Mouse (Mus musculus) kidney, embryonic 14.5 days (tissue): ENCODE measurements around the gene Fam110a. TPM values are rescaled to one million over a fixed set of nuclear protein-coding genes. Genes with fewer than 3 reads are reported as not detected.

ENCODE experiments used
- ATAC-seq: fragments of 200-750 bp; cut with Nextera tagmentation; 2 replicates; pipeline ENCODE4 v1.8.0; 2017; ENCODE audit warnings: moderate number of reproducible peaks, mild to moderate bottlenecking, moderate TSS enrichment, moderate library complexity; ENCODE audit not compliant: low FRiP score, low TSS enrichment
- H3K27ac ChIP-seq: fragments of 300-500 bp; sonication (generic); 2 replicates; pipeline ENCODE4 v1.5.1; 2014; ENCODE audit warnings: low read depth, mild to moderate bottlenecking, low read length, moderate library complexity, mixed read lengths
- H3K27me3 ChIP-seq: fragments of 300-500 bp; sonication (generic); 2 replicates; pipeline ENCODE4 v1.6.1; 2014; ENCODE audit warnings: mild to moderate bottlenecking, low read length; ENCODE audit not compliant: control insufficient read depth, insufficient read depth
- H3K36me3 ChIP-seq: fragments of 300-500 bp; sonication (generic); 2 replicates; pipeline ENCODE4 v1.6.1; 2014; ENCODE audit warnings: low read length, mixed read lengths; ENCODE audit not compliant: control insufficient read depth, insufficient read depth
- H3K4me1 ChIP-seq: fragments of 300-500 bp; sonication (generic); 2 replicates; pipeline ENCODE4 v1.6.1; 2014; ENCODE audit warnings: low read length, mixed read lengths; ENCODE audit not compliant: control insufficient read depth, insufficient read depth
- H3K4me2 ChIP-seq: fragments of 300-500 bp; sonication (generic); replicated peaks from 2 replicates; pipeline ENCODE4 v1.6.1; 2014; ENCODE audit warnings: low read depth, mild to moderate bottlenecking, low read length
- H3K4me3 ChIP-seq: fragments of 300-500 bp; sonication (generic); 2 replicates; pipeline ENCODE4 v1.5.1; 2014; ENCODE audit warnings: mild to moderate bottlenecking, low read length
- H3K9ac ChIP-seq: fragments of 300-500 bp; sonication (generic); 2 replicates; pipeline ENCODE4 v1.6.1; 2014; ENCODE audit warnings: low read depth, mild to moderate bottlenecking, low read length, moderate library complexity
- H3K9me3 ChIP-seq: fragments of 300-500 bp; sonication (generic); 2 replicates; pipeline ENCODE4 v1.6.1; 2016; ENCODE audit warnings: low read length; ENCODE audit not compliant: control insufficient read depth
- WGBS: fragments of 180-500 bp; shearing (Covaris S2); extraction: QIAGEN DNeasy Blood & Tissue Kit; methylation state at CpG from one replicate; pipeline ENCODE4 v1.1.7; 2014; 5-methylcytosine and 5-hydroxymethylcytosine counted together
- polyA plus RNA-seq: library from polyadenylated mRNA; unstranded; fragments of >200 nt; fragmentation: Nextera tagmentation; extraction: Ambion mirVana; gene quantifications from 2 replicates; pipeline ENCODE4 v1.2.1, GENCODE M21; 2014

The Fam110a gene
- polyA plus RNA-seq, 1 experiment from 2014 or later: 29.9 TPM

DNA sequence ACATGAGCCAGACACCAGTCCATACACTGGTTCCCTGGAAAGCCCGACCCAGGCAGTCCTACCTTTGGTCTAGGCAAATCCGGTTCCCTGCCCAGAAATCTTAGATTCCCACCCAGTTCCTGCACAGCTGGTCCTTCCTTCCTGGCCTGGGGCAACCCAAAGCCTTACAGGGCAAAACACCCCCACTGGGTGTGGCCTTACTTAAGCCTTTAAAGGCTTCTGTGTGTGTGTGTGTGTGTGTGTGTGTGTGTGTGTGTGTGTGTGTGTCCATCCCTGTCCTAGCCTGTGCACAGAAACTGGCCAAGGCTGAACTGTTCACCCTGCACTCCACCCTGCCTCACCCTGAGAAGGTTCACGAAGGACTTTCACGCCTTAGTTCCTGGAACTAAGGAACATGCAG is 32.2 kb upstream of the Fam110a start:
- Histone ChIP-seq H3K4me3 (no peak overlapping the region), H3K9me3 (no peaks in the 10 kb centered on the region), H3K27ac (no peak overlapping the region), H3K9ac (no peak overlapping the region), H3K4me1 (peaks cover 3% of the 10 kb centered on the region; the same call in 1 of the 2 replicates), H3K36me3 (no peaks in the 10 kb centered on the region), H3K27me3 (no peaks in the 10 kb centered on the region), H3K4me2 (no peak overlapping the region)
- 69% methylated on average over 4 of the region's 4 CpGs for WGBS
- ATAC-seq: peak; percentile 32; the same call in 1 of the 2 replicates

DNA sequence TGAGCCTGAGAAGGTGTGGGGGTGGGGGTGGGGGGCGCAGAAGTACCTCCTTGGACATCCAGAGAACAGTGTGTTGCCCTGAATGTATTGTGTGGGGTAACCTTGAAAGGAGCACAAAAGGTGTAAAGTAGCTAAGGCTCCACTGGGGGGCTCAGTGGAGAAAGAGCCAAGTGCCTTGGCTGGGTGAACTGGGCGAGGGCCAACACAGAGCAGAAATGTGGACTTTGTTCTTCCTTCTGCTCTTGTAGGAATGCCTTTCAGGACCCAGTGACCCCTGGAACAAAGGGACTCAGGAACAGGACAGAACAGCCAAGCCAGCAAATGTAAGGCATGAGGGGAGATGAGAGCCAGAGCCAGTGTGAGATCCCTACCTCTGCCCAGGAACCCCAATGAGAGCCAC is 31.7 kb upstream of the Fam110a start:
- 45% methylated on average over 2 of the region's 2 CpGs for WGBS
- H3K9me3 ChIP-seq: no peaks in the 10 kb centered on the region
- H3K27me3 ChIP-seq: no peaks in the 10 kb centered on the region
- H3K9ac ChIP-seq: no peak overlapping the region
- no peak overlapping the region for H3K4me2 ChIP-seq
- ATAC-seq: peak; percentile 56; the same call in 1 of the 2 replicates
- H3K27ac ChIP-seq: no peak overlapping the region
- peaks cover 3% of the 10 kb centered on the region; the same call in 1 of the 2 replicates for H3K4me1 ChIP-seq
- no peak overlapping the region for H3K4me3 ChIP-seq
- no peaks in the 10 kb centered on the region for H3K36me3 ChIP-seq

DNA sequence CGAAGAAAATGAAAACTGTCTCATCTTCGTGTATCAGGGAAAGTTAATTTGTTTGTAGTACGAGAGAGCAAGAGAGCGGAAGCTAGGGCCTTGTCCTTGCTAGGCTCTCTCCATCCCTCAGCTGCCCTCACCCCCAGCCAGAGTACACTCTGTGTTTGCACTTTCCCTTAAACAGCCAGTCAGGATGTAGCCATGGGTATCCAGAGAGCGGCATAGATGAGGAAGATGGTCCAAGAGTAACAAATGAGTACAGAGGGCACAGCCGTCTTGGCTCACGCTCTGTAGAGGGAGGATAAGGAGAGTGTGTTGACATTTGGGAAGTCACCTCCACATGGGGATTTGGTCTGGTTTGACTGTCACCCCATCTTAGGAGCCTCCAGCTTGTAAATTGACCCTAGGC is 30.6 kb upstream of the Fam110a start:
- no peak for ATAC-seq
- no peaks in the 10 kb centered on the region for H3K27me3 ChIP-seq

DNA sequence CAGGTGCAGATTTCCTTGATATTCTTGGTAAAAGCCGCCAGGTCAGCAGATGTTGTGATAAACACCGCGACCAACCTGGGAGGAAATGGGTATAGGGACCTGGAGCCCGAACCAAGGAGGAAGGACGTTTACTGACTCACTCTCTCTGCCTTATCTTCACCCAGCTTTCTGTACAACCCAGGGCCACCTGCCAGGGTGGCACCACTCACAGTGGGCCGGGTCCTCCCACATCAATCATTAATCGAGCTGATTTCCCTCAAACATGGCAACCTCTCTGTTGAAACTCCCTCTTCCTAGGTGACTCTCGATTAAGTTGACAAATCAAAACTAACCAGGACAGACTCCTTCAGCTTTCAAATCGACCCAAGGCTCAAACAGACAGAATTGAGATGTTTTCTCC is 30.2 kb upstream of the Fam110a start:
- no peak overlapping the region for H3K4me2 ChIP-seq
- H3K9me3 ChIP-seq: no peaks in the 10 kb centered on the region
- no peaks in the 10 kb centered on the region; the same call in 1 of the 2 replicates for H3K4me1 ChIP-seq
- H3K27ac ChIP-seq: no peak overlapping the region
- no peak for ATAC-seq
- H3K9ac ChIP-seq: no peak overlapping the region
- 73% methylated on average over 9 of the region's 9 CpGs for WGBS
- no peak overlapping the region for H3K4me3 ChIP-seq
- H3K36me3 ChIP-seq: no peaks in the 10 kb centered on the region
- H3K27me3 ChIP-seq: no peaks in the 10 kb centered on the region

More for the DNA sequence above, 30.6 kb upstream of the Fam110a start:
- Histone ChIP-seq H3K4me2 (no peak overlapping the region), H3K4me3 (no peak overlapping the region), H3K27ac (no peak overlapping the region), H3K4me1 (peaks cover 3% of the 10 kb centered on the region; the same call in 1 of the 2 replicates), H3K9me3 (no peaks in the 10 kb centered on the region), H3K36me3 (no peaks in the 10 kb centered on the region), H3K9ac (no peak overlapping the region)
- 88% methylated on average over 7 of the region's 7 CpGs for WGBS

DNA sequence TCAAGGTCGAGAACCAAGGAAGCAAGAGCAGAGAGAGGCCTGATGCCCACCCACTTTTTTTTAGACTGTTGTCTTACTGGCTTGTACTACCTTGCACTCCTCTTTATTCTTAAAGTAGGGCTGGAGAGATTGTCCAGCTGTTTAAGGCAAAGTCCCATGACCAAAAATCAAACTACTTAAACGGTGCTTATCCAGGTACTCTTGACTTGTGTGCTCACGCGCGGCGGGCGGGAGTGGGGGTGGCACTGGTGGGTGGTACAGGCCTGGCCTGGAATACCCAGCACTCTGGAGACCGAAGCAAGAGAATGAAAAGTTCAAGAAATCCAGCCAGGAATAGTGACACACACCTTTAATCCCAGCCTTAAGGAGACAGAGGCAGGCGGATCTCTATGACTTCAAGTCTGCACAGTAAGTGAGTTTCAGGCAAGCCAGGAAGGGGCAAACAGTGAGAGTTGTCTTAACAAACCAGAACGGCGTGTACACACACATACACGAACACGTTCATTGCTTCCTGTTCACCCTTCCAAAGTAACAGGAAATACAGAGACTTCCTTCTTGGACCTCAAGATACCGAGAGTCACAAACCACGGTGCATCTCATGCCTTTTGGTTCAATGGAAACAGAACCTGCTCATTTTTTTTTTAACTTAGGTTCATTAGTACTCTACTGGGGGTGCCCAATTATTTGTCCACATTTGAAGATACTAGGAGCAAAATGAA is 29.2 kb upstream of the Fam110a start:
- Histone ChIP-seq H3K27ac (no peak overlapping the region), H3K4me1 (no peaks in the 10 kb centered on the region), H3K36me3 (no peaks in the 10 kb centered on the region), H3K4me3 (no peak overlapping the region), H3K9ac (no peak overlapping the region), H3K27me3 (no peaks in the 10 kb centered on the region), H3K9me3 (no peaks in the 10 kb centered on the region), H3K4me2 (no peak overlapping the region)
- 82% methylated on average over 15 of the region's 15 CpGs for WGBS
- ATAC-seq: no peak

DNA sequence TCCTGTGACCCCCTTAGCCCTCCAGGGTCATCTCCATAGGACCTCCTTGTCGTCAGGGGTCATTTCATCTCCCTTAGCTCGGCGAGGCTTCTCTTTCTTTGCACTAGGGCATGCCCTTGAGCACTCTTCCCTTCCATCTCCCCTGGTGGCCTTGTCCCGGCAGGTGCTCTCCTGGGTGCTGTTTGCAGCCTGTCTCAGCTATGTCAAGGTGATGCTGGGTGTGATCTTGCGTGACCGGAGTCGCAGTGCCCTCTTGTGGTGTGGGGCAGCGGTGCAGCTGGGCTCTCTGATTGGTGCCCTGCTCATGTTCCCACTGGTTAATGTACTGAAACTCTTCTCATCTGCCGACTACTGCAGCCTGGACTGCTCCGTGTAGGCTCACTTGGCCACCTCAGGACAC is 27.8 kb upstream of the Fam110a start:
- ATAC-seq: no peak
- 42% methylated on average over 10 of the region's 10 CpGs for whole genome bisulfite sequencing
- H3K4me2 ChIP-seq: no peak overlapping the region
- H3K4me1 ChIP-seq: no peaks in the 10 kb centered on the region
- no peaks in the 10 kb centered on the region for H3K36me3 ChIP-seq
- H3K27ac ChIP-seq: no peak overlapping the region
- H3K9ac ChIP-seq: no peak overlapping the region
- H3K4me3 ChIP-seq: no peak overlapping the region
- no peaks in the 10 kb centered on the region for H3K9me3 ChIP-seq
- H3K27me3 ChIP-seq: no peaks in the 10 kb centered on the region; the same call in 1 of the 2 replicates

DNA sequence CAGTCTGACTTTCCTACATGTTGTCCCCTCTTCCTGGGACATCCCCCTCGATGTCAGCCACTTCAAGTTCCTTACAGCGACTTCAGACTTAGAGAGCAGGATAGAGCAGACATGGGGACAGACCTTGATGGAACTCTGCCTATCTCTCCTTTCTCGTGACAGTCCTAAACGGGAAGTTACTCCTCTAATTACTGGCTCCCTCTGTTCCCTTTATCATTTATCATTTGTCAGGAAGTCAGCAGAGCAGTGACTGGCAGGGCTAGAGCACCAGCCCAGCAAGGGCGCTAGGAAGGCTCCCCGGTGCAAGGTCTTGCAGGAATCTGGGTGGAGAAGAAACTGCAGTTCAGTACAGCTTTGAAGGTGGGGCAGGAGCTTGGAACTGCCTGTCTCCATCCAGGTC is 22.5 kb upstream of the Fam110a start:
- Histone ChIP-seq H3K9me3 (no peaks in the 10 kb centered on the region), H3K36me3 (no peaks in the 10 kb centered on the region), H3K4me2 (no peak overlapping the region), H3K27ac (no peak overlapping the region), H3K27me3 (peaks cover 17% of the 10 kb centered on the region), H3K4me3 (no peak overlapping the region), H3K4me1 (peaks cover 16% of the 10 kb centered on the region), H3K9ac (no peak overlapping the region)
- ATAC-seq: no peak
- WGBS: 47% methylated on average over 6 of the region's 6 CpGs

DNA sequence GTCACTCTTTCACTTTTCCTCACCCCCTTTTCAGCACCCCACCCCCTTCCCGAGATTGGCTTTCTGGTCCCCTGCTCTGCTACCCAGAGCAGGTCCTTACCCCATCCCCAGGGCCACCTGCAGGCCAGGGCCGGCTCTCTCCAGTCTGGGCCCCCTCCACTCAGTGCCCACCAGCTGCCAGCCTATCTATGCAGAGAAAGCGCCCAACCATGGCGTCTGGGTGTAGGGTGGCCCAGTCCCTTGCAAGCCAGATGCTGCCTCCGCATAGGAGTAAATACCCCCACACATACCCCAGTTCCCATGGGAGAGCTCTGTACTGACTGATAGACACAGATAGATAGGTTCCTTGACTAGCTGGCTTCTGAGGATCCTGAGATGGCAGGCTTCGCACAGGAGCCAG is 20.7 kb upstream of the Fam110a start:
- Histone ChIP-seq H3K27me3 (peaks cover 27% of the 10 kb centered on the region), H3K4me1 (peaks cover 16% of the 10 kb centered on the region)

DNA sequence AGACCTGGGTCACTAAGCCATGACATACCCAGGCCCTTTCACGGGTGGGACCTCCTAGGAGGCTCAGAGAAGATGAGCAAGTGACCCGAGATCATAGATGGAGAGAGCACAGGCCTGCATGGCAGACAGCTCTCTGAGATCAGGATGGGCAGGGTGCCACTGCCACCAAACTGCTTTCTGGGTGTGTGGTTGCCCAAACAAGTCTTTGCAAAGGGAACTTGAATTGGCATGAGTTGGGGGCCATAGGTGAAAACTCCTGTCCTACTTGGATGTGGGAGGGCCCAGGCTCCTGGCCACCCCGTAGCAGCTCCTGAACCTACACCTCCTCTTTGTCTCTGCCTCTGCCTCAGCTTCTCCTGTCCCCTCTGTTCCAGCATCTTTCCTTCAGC is 20.3 kb upstream of the Fam110a start:
- Histone ChIP-seq H3K36me3 (no peaks in the 10 kb centered on the region), H3K4me1 (peaks cover 16% of the 10 kb centered on the region), H3K4me3 (no peak overlapping the region; the same call in 1 of the 2 replicates), H3K4me2 (peak overlapping the region; percentile 29; the same call in 1 of the 2 replicates), H3K9me3 (no peaks in the 10 kb centered on the region), H3K27me3 (peaks cover 32% of the 10 kb centered on the region), H3K27ac (no peak overlapping the region), H3K9ac (no peak overlapping the region)
- 46% methylated on average over 3 of the region's 3 CpGs for WGBS
- peak; percentile 7; the same call in 1 of the 2 replicates for ATAC-seq

More for the DNA sequence above, 20.7 kb upstream of the Fam110a start:
- Histone ChIP-seq H3K4me3 (no peak overlapping the region), H3K27ac (no peak overlapping the region), H3K9ac (no peak overlapping the region), H3K36me3 (no peaks in the 10 kb centered on the region), H3K9me3 (no peaks in the 10 kb centered on the region), H3K4me2 (no peak overlapping the region)
- peak; percentile 73 for ATAC-seq
- 40% methylated on average over 6 of the region's 6 CpGs for WGBS
